Mouse (Mus musculus): ENCODE results near the gene Telo2. TPM values are rescaled to one million over a fixed set of nuclear protein-coding genes. Genes with fewer than 3 reads are reported as not detected.

Gene Telo2
- total RNA-seq, 2 experiments from 2014 or later = 4.0 to 6.0 TPM

DNA sequence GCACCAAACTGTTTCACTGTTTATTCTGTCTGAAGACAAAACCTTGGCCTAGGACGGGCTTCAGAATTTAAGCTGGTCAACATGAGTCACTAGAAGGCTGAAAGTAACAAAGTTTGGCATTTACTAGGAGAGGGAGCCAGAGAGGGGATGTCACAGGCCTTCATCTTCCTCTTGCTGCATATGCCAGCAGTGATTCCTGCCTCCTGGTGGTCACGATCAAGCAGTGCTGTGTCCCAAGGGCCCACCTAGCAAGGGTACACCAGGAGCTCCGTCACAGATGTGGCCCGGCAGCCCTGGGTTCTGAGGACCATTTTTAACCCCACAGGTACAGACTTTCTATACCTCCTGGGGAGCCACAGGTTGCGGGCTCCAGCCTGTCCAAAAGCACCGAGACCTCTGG is 58.7 kb downstream of the Telo2 start:
- no peak for DNase-seq (ENCODE audit: low spot score)

DNA sequence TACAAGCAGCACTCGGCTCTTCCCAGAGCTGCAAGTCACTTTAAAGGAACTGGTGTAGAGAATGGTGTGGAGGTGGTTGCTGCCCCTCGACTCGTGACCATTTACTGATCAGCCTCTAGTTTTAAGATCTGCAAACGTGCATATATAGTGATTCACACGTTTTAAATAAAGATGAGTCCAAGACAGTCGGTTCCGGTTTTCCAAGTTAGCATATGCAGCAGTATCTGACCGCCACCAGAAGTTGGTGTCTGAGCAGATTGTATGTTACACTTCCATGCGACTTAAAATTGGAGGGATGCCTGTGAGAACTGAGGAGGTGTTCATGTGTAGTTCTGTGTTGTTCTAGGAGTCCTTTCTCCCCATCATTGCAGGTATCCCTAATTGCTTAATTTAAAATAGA is 62.5 kb downstream of the Telo2 start:
- no peak for DNase-seq (ENCODE audit: low spot score)

Other genes with a start within 250 kb of the Telo2 start
- 1 to 10 TPM; 2.2 to 2.6 TPM for gene Igfals, start 250.0 kb downstream of the Telo2 start, total RNA-seq (2021)
- gene Nubp2, start 229.6 kb downstream of the Telo2 start, total RNA-seq (2021) = 10 to 100 TPM; 11.0 to 11.1 TPM
- gene Spsb3, start 229.3 kb downstream of the Telo2 start, total RNA-seq (2021) = 10 to 100 TPM; 29.7 to 37.9 TPM
- 1 to 10 TPM; 6.5 to 8.4 TPM for gene Eme2, start 220.9 kb downstream of the Telo2 start, total RNA-seq (2021)
- 10 to 100 TPM; 79.4 to 86.3 TPM for gene Mrps34, start 220.9 kb downstream of the Telo2 start, total RNA-seq (2021)
- gene Nme3, start 219.5 kb downstream of the Telo2 start, total RNA-seq (2021) = 10 to 100 TPM; 11.8 to 12.3 TPM
- 10 to 100 TPM; 13.2 to 14.5 TPM for gene Mapk8ip3, start 179.0 kb downstream of the Telo2 start, total RNA-seq (2021)
- 1 to 10 TPM; 3.9 to 5.9 TPM for gene Jpt2, start 155.3 kb downstream of the Telo2 start, total RNA-seq (2021)
- gene Cramp1l, start 100.2 kb downstream of the Telo2 start, total RNA-seq (2021) = 1 to 10 TPM; 6.8 to 7.6 TPM
- gene Ift140, start 99.9 kb downstream of the Telo2 start, total RNA-seq (2021) = 1 to 10 TPM; 1.9 to 2.1 TPM
- gene Tmem204, start 32.4 kb downstream of the Telo2 start, total RNA-seq (2021) = 10 to 100 TPM; 10.8 to 18.8 TPM
- 1 to 10 TPM; 1.1 to 1.5 TPM for gene Ptx4, start 4.8 kb upstream of the Telo2 start, total RNA-seq (2021)
- gene Clcn7, start 17.4 kb upstream of the Telo2 start, total RNA-seq (2021) = 10 to 100 TPM; 15.0 to 16.0 TPM
- gene Ccdc154, start 46.5 kb upstream of the Telo2 start, total RNA-seq (2021) = not detected
- not detected for gene Gm38655, start 59.5 kb upstream of the Telo2 start, total RNA-seq (2021)
- gene BC003965, start 68.6 kb upstream of the Telo2 start, total RNA-seq (2021) = 10 to 100 TPM; 12.7 to 14.5 TPM
- 1 to 10 TPM; 5.3 to 5.8 TPM for gene Unkl, start 72.4 kb upstream of the Telo2 start, total RNA-seq (2021)
- gene Gnptg, start 124.2 kb upstream of the Telo2 start, total RNA-seq (2021) = 10 to 100 TPM; 14.1 to 15.6 TPM
- 10 to 100 TPM; 16.7 to 18.3 TPM for gene Tsr3, start 124.2 kb upstream of the Telo2 start, total RNA-seq (2021)
- gene Baiap3, start 140.4 kb upstream of the Telo2 start, total RNA-seq (2021) = under 1 TPM; 0.14 to 0.21 TPM
- 10 to 100 TPM; 57.0 to 61.5 TPM for gene Ube2i, start 158.7 kb upstream of the Telo2 start, total RNA-seq (2021)
- under 1 TPM; 0.55 to 0.66 TPM for gene Prss34, start 182.4 kb upstream of the Telo2 start, total RNA-seq (2021)
- gene Prss28, start 192.7 kb upstream of the Telo2 start, total RNA-seq (2021) = not detected
- not detected for gene Prss29, start 202.7 kb upstream of the Telo2 start, total RNA-seq (2021)
- 1 to 10 TPM; 2.0 to 3.4 TPM for gene Tpsab1, start 229.6 kb upstream of the Telo2 start, total RNA-seq (2021)

Measured in gastrocnemius, adult 18-20 months (tissue).